In genomic region chr2:165279351-165279750, GRCm38 (mm10) we compare ENCODE assay signal across 15 mouse cellular contexts. TPM values are rescaled to one million over a fixed set of nuclear protein-coding genes. Genes with fewer than 3 reads are reported as not detected.
"Had no signal": no experiment of that assay in that cellular context is flagged by ENCODE, and none has a peak within 500 bp of the region (broad histone marks: within the 10 kb centered on the region; RNA-seq: fewer than 3 reads in every experiment).

No protein-coding gene starts in this region.

- H3K4me3 ChIP-seq: layer of hippocampus, adult 2 months; limb, embryonic 10.5 days; liver, embryonic 15.5 days had no signal

- H3K27ac ChIP-seq: layer of hippocampus, adult 2 months; limb, embryonic 10.5 days; liver, embryonic 15.5 days had no signal

- H3K27me3 ChIP-seq: liver, embryonic 15.5 days had no signal

- H3K9me3 ChIP-seq: limb, embryonic 10.5 days; liver, embryonic 15.5 days had no signal

- ATAC-seq: lung, postnatal 0 days had no signal

- H3K4me2 ChIP-seq: liver, embryonic 11.5 days; liver, embryonic 15.5 days had no signal

- DNase-seq: kidney, adult 18-20 months; kidney, postnatal 10 days; kidney, postnatal 4 days; lung, adult 2 months; lung, postnatal 36 days; right cerebral cortex, postnatal 4 days; spleen, adult 18-20 months; thymus, adult 18-20 months; thymus, postnatal 14 days had no signal

- H3K9ac ChIP-seq: liver, embryonic 15.5 days had no signal

RNA-seq across cellular contexts. Expression of gene Cdh22, which starts 44.7 kb away (rescaled TPM):
- total RNA-seq: megakaryocyte progenitor cell, adult 5-6 weeks had no signal
- polyA plus RNA-seq: liver, embryonic 15.5 days had no signal
